Mouse (Mus musculus) urinary bladder, adult 2 months (tissue): Measurements from ENCODE around the gene Ccdc62. TPM values are rescaled to one million over a fixed set of nuclear protein-coding genes. Genes with fewer than 3 reads are reported as not detected.
A peak's percentile ranks its signal among the peaks of the same experiment; 100 is the strongest.

ENCODE experiments used
- DNase-seq: peaks from one replicate; pipeline ENCODE4 v3.0.0; 2022; ENCODE audit warnings: low spot score
- polyA plus RNA-seq: library from polyadenylated mRNA; depleted of rRNA; stranded (reverse); fragments of >200 nt; gene quantifications from 2 replicates; pipeline ENCODE4 v1.2.3, GENCODE M21; 2012; rRNA removed

The Ccdc62 gene
- 10.9 and 15.4 TPM in 2 replicates for polyA plus RNA-seq

DNA sequence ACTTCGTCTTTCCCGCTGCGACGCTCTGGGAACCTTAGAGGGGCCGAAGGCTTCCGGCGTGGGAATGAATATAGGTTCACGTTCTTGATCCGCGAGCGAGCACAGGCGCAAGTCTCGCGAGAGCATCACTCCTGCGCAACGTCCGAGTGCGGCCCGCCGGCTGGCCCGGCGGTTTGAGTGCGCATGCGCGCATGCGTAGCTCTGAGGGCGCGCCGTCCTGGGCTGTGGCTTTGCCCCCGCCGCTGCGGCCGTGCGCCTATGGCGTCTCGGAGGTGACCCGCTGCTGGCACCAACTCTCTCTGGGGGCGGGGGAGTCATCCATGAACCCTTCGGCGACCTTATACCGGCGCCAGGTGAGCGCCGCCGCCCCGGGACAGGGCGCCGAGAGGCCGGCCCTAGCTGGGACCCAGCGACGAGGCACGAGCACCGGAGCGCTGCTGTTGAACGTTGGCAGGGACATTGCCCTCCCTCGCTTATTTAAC is at the start of gene Ccdc62:
Gene Ccdc62 (plus strand): TSS at position 172 of the 482 bp plus-strand sequence.
- DNase-seq = peak; percentile 86

DNA sequence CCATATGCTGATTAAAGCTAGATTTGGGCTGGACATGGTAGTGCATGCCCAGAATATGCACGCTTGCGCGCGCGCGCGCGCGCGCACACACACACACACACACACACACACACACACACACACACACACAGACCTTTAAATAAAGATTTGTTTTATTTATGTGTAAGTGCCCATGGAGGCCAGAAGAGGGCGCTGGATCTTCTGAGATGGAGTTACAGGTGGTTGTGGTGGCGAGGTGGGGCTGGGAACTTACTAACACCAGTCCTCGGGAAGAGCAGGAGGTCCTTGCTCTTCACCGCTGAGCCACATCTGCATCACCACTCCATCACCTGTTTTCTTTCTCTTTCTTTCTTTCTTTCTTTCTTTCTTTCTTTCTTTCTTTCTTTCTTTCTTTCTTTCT is 49.7 kb upstream of the Ccdc62 start:
- no peak for DNase-seq

DNA sequence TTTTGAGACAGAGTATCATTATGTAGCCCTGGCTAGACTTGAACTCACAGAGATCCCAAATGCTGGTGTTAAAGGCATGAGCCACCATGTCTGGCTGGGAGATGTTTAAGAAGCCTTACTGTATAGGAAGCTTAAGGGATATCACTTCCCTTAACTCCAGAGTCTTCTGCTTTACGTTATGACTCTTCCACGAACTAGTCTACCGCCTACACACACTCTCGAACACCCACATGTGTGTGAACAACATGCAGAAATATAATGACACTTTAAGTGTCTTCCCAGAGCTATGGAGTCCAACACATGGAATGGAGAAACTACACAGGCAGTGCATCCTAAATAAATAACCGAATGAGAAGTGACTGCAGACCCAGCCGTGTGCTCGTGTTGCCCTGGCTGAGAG is 46.6 kb upstream of the Ccdc62 start:
- DNase-seq = no peak

DNA sequence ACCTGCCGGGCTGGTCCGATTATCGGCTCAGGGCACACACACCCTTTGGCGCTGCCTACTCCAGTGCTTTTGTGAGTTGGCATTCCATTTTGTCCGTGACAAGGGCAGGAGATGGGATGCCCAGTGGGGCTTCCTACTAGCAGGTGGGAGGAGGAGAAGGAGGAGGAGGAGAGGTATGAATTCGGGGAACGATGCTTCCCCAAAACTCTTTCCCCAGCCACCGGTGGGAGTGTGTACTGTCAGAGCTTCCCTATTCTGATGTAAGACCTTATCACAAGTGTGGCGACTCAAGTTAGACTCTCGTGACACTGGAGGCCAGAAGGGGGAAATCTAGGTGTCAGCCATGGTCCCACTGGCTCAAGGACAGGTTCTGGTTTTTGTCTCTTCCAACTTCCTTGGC is 46.1 kb upstream of the Ccdc62 start:
- DNase-seq = no peak

DNA sequence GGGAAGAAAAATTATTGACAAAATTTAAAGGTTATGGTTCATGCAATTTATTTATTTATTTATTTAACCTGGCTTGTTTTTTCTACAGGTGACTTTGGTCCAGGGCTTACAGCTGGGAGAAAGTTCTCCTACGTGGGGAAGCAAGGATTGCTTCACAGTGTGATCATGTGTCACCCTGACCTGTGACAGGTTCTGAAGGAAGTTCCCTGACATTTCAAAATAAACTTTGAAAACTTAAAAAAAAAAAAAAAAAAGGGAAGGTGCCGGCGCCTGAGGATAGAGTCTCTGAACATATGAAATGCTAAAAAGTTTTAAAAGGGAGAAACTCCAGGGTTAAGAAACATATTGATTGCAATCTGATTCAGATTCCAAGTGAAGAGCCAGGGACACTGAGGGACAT is 44.1 kb upstream of the Ccdc62 start:
- DNase-seq = no peak

DNA sequence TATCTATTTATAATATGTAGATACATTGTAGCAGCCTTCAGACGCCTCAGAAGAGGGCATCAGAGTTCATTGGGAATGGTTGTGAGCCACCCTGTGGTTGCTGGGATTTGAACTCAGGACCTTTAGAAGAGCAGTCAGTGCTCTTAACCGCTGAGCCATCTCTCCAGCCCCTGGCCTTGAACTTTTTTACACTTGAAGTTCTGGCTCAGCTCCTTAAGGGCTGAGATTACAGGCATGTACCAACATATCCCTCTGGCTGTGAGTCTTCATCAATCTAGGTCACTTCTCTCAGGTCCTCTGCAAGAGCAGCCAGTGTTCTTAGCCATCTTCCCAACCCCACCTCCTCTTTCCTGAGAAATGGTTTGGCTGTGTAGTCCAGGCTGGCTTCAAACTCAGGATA is 40.2 kb upstream of the Ccdc62 start:
- DNase-seq = no peak

DNA sequence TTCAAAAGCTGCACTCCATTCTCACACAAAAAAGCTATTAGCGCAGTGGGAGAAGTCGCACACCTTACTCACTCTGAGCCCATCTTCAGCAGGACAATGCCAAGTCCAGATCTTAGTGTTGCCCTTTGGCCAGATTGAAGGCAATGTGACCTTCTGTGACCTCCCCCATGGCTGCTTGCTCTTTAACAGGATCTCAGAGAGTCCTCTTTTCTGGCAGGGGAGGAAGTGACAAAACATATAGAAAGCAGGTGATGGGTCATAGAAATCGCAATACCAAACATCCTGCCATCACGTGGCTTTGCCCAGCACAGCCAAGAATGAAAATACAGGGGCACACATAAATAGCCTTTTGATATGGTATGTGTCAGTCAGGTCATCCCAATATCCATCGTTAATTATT is 39.5 kb upstream of the Ccdc62 start:
- no peak for DNase-seq

DNA sequence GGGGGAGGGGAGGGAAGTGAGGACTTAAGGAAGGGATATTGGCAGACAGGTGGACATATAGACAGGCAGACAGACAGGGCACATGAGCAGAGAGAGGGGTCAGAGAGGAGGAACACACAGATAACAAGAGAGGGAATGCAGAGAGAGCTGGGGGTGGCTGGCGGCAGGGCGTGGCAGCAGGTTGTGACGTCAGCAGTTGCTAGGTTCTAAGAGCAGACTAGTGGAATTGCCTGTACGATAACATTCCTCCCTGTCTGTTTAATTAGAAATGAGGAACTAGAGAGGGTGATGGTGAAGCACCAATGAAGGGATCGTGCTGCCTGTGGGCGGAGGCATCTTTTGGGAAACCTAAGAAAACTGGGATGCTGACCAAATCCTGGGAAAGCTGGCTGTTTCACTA is 38.8 kb upstream of the Ccdc62 start:
- no peak for DNase-seq

DNA sequence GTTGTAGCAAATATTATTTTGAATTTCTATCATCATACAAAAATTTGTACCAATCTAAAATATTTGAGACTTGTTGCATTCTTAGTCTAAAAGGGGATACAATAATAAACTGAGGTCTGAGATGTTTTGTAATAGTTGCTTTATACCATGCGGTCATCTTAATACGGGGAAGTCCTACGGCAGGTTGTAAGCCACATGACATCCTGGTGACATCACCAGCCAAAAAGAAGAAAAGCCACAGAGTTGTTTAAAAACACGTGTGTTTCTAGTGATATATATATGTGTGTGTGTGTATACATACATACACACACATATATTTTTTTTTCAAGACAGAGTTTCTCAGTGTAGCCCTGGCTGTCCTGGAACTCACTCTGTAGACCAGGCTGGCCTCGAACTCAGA is 37.0 kb upstream of the Ccdc62 start:
- DNase-seq = no peak

DNA sequence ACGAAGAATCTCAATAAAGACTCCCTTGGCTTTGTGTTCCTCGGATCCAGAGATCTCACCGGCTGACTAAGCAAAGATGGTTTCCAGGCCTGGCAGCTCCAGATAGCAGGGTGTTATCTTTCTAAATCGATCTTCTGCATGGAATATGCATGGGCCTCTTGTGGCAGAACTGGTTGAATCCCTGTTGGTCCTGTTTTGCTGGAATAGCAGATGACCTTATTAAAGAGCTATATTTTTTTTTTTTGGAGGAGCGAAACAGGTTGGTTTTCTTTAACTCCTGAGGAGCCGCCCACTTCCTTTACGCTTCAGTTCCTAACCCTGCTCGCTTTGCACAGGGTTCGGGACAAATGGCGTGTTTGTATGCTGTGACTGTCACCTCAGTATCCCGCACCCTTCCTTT is 34.1 kb upstream of the Ccdc62 start:
- DNase-seq = no peak

DNA sequence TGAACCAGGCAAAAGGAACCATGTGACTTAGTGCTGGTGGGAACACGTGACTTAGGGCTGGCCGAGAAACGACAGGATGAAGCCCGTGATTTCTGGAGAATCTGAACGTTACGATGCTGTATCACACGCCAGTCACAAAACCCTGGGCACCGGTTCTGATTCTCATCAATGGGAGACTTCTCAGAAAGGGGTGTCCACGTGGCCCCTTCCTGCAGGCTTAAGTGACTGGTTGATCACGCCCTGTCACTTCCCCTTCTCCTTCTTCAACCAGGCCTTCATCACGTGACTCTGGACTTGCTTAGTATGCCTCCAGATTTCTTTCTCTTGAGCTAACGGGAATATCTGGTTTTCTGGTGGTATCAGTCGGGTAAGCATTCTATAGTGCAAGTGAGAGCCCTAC is 33.1 kb upstream of the Ccdc62 start:
- no peak for DNase-seq

DNA sequence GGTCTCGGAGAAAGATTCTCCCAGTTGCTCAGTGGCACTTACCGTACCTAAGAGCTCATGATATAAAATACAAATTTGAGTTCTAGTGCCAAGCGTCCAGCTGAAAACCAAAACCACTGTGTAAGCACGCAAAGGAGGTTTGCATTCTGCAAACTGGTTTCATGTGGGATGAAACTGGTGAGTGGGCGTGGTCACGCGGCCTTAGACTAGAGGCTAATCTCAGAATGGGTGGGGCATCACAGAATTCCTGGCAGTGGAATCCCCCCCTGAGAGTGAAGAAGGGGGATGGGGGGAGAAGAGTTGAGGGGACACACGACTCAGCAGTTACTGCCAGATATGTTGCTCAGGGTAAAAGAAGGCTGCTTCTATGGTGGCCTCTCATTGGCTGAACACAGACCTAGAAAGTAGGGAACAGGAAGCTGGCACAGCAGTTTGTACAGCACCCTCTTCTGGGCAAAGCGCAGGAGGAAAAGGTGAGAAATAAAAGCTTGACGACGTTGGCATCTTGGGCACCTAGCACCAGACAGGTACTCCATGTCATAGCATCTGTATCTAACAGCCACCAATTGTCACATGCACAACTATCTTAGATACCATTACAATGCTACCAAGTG is 26.3 kb upstream of the Ccdc62 start:
- no peak for DNase-seq

DNA sequence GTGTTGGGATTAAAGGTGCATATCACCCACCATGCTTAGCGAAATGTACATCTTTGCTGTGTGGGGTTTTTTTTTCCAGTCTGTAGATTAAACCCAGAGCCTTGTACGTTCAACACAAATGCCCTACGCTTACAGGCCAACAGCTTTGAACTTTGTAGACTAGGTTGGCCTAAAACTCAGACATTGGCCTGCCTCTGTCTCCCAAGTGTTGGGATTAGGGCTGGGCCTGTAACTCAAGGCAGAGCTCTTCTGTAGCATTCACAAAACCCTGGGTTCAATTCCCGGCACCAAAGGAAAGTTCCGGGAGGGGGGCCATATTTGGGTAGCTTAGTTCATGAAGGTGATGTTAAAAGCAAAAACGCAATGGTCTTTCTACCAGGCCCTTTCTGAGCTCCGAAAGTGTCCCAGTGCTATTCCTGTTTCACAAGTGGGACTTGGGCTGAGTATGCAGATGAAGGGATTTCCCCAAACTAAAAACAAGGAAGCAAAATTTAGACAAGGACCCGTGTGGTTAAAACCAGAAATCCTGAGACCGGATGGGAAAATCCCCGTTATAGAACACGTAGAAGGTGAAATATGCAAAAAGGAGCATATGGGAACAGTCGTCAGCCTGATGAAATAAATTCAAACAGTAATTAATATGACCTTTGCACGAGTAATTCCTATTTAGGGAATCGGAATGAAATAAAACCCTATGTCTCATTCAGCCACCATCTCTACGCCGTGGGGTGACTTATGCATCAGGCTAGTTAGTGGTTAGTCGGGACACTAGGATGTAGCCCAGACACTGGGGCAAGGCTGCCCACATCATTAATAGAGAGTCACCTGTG is 24.1 kb upstream of the Ccdc62 start:
- no peak for DNase-seq

DNA sequence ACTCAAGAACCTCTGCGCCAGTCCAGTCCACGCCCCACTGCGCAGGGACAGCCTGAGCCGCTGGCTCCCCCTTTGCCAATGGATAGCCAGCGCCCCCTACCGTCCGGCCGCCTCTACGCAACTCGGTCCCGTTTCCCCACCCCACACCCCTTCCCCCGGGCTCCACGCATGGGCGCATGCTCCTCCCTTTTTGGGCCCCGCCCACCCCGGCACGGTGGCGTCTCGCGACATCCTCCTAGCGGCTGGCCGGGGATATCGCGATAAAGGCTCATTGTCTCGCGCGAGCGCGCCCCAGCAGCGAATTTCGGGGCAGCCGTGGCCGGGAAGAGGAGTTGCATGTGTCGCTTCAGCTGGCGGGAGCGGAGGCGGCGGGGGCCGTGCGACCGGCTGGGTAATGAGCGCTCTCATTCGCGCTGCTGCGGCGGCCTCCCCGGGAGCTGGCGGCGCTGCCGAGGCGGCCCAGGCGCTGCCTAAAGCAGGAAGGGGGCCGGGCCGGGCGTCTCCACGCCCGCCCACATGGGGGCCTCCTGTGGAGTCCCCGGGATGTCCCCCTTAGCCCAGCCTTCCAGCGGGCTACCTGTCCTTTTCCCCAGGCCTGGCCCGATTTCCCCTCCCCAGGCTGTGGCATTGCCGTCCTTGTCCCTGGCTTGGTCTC is 23.4 kb upstream of the Ccdc62 start, which contains the start of gene Denr:
Gene Denr (plus strand): TSS at position 200 of the 655 bp plus-strand sequence.
- DNase-seq = peak; percentile 98

DNA sequence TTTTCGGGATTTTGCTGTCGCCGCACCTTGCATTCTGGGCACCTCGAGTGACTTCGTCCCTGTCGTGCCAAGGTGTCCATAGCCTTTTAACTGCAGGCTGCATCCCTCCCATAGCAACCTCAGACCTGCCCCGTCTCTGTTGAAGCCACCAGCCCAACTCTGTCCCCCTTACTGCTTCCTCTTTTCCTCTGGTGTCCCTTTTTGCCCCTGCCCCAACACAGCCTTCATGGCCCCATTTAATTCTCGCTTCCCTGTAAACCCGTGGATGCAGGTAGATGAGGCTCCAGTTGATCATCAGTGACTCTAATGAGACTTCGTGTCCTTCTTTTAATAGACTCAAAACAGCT is 22.9 kb upstream of the Ccdc62 start:
- no peak for DNase-seq

DNA sequence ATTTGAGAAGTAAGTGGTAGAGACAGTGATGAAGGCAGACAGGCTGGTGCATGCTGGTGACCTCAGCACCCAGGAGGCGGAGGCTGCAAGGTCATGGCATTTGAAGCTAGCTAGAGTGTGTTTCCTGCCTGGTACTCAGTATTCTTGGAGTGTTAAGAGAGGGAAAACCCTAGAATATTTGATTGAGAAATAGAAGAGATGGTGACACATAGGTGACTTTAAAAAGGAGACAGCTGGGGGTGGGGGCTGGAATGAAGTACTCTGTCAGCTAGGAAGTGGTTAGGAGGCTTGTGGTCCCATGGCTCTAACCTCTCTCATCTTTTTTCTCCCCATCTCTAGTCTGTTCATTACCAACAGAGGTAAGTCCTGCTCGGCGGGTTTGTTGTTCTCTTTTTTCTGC is 15.6 kb upstream of the Ccdc62 start:
- DNase-seq = no peak

DNA sequence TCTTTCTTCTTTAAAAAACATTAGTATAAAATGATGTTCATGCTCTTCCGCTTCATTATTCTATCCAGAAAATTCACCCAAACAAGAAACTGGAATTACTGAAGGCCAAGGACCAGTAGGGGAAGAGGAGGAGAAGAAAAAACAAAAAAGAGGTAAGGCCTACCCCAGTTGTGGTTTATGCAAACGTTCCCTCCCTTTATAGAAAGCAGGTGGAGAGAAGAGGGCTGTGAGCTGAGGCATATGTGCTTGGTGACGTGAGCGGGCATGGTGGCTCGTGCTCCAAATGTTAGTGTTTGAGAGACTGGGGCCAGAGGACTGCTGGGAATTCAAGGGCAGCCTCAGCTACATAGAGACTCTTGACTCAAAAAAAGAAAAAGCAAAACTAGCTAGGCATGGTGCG is 8.4 kb upstream of the Ccdc62 start:
- no peak for DNase-seq

DNA sequence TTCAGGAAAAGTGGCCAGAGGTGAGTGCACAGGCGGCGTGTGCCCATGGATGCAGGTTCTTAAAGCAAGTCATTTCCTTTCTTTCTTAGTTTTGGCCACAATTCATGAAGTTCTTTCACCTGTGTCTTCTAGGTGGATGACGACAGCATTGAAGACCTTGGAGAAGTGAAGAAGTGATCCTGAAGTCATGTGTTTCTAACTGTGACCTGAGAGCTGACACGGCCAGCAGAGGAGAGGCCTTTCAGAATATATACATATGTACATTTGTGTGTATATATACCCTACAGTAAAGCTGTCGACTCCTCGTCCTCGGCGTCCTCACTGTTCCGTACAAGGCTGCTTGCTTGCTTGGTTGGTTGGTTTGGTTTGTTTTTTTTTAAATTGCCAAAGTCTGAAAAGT is 3.4 kb upstream of the Ccdc62 start, which contains the start of gene Gm43518:
Gene Gm43518 (plus strand): TSS at position 301 of the 400 bp plus-strand sequence.
- DNase-seq = no peak

DNA sequence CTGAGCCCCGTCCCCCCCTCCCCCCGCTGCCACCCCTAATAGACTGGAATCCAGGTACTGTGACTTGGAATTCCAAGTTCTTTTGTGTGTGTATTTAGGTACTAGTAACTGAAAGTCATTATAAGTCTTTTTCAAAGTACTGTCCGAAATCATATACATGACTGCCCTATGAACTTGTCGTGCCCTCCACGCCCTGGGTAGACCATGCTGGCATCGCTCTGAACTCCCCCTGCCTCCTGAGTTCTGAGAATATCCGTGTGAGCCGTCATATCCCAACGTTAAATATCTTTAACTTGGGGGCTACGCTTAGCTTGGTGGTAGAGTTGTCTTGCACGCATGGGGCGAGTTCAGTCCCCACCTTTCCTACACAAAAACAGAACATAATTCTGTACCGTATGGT is 652 bp downstream of the Ccdc62 start:
- no peak for DNase-seq

DNA sequence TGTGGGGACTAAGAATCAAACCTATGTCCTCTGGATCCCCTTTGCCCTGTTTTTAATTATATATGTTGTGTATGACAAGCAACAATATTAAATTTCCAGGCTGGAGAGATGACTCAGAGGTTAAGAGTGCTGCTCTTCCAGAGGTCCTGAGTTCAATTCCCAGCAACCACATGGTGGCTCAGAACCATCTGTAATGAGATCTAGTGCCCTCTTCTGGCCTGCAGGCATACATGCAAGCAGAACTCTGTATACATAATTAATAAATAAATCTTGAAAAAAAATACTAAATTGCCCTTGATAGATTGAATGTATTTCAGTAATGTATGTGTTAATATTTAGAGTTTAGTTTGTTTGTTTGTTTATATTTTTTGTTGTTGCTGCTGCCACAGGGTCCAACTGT is 2.4 kb downstream of the Ccdc62 start:
- no peak for DNase-seq

DNA sequence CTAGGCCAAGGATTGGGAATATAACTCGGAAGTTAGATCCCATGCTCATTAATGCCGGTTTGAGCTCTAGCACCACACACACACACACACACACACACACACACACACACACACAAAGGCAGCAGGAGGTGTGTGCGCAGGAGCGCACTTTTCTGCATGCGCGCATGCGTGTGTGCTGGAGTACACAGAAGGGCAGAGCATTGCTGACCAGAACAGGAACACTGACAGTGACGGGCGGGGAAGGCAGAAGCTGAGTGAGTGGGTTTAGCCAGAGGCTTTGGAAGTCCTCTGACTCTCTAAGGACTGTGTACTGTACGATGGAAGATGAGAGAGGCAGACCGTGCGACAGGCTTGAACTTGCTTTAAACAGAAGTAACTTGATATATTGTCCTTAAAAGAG is 3.1 kb downstream of the Ccdc62 start:
- DNase-seq = no peak

DNA sequence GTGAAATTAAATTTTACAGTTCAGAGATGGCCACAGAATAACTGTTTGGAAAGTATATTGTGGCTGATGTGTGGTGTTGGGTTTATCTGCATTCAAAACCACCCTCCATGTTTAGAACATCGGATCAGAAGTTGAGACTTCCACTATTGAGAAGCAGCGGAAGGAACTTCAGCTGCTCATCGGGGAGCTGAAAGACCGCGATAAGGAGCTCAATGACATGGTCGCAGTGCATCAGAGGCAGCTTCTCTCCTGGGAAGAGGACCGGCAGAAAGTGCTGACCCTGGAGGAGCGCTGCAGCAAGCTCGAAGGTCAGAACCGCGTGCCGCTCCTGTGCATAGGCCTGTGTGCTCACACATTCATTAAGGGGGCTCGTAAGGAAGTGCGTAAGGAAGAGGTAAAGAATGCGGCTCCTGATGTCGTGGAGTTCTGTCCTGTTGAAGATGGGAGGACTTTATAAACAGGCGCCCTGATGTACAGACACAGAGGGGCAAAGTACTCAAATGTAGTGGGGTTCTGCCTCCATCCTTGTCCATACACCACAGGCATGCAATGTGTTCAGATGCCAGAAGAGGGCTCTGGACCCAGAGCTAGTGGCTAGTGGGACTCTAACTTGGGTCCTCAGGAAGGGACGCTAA is 3.6 kb downstream of the Ccdc62 start:
- DNase-seq = no peak
